Mouse (Mus musculus) retina, postnatal 7 days (tissue): ENCODE data around the gene Prkag1.

ENCODE experiments used
- DNase-seq: peaks from one replicate; pipeline ENCODE4 v3.0.0-alpha.2; 2012; ENCODE audit warnings: low read depth, low spot score

The Prkag1 gene

DNA sequence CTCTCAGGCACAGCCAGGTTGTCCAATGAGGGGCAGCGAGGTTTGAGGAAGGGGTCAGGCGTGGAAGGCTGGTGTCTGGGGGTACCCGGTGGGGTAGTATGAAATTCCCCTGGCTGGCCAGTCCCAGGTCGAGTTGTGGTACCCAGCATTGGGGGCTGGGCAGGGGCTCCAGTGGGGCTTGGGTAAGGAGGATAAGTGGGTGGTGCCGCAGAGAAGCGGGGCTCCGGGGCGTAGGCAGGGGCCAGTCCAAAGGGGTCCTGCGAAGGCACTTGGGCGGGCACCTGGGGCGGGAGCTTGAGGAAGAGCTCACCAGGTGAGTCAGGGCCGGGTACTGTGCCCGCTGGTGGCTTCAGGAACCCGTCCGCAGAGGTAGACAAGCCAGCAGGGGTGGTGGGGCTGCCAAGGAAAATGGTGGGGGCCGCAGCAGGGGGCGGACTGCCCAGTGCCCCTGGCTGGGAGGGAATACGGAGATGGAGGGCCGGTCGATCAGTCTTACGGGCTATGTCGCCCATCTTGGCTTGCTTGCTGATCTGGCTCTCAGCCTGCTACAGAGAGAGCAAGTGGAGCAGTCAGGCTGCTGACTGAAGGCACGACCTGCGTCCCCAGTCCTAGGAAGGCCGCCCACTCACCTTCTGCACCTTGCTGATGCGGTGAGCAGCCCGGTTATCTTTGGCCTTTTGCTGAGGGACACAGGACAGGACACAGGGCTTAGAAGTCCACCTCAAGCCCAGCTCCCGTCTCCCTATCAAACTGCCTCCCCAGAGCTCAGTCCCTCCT, 22.0 kb upstream of the Prkag1 start:
- no peak for DNase-seq

DNA sequence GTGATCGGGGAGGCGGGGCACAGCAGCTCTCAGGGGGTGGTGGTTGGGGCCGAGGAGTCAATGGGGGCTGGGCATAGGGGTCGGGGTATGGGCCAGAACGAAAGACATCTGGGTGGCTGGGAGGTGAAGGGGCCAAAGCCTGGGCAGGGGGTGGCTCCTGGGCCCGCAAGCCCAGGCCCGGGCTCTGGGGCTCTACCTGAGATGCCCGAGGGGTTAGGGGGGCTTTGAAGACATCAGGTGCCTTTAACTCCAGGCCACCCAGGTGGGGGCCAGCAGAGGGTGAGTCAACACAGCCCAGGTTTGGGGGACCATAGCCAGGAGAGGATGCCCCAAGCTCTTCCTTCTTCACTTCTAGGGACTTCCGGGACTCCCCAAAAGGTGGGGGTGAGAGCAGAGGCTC, 21.4 kb upstream of the Prkag1 start:
- no peak for DNase-seq

DNA sequence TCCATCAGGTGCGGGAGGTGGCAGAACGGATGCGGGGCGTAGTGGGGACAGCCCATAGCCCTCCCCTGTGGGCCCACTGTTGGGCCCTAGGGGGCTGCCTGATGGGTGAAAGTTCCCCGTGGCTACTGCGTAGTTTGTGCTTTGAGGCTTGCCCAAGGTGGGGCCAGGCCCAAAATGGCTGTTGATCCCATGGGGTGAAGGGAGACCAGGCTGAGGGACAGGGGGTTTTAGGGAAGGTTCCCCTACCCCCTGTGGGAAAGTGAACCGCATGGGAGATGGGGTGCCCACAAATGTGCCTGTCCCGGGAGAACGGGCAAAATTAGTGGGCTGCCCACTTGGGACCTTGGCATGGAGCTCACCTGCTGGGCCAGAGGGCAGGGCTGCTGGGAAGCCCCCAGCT, 20.8 kb upstream of the Prkag1 start:
- DNase-seq: no peak

DNA sequence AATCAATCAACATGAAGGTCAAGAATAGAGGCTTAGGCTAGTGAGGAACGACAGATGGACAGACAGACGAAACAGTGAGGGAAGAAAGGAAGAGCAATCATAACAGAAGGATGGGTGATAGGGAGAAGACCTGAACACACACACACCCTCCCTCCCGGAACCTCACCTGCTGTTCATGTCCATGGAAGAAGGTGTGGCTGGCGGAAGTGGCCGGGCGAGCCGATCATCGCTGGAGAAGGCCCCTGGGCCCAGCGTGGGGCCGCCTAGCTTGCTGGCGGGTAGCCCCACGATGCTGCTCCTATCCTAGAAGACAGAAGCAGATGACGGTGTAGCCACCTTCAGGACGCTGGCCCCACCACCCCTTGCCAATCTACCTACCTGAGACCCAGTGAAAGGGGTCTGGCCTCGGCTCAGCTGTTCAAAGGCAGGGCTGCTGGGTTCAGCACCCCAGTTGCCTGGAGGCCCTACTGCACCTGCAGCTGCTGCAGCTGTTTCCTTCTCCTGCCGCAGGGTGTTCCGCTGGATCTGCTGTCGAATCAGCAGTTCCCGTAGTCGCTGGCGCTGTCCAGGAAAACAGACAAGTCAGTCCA, 20.0 kb upstream of the Prkag1 start:
- DNase-seq: no peak

DNA sequence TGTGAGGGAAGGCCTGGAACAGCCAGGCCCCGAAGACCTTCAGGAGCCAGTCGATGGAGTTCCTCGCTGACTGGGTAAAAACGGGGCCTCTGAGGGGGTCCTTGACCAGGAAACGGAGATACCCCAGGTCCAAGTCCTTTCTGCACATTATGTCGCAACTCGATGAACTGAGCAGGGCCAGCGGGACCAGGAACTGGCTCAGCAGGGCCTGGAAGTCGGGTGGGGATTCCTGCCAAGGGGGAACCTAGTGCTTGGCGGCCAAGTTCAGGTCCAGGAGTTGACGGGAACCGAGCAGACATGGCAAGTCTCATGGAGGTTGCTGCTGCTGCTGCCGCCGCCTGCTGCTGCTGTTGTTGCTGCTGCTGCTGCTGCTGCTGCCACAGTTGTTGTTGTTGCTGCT, 19.3 kb upstream of the Prkag1 start:
- no peak for DNase-seq

DNA sequence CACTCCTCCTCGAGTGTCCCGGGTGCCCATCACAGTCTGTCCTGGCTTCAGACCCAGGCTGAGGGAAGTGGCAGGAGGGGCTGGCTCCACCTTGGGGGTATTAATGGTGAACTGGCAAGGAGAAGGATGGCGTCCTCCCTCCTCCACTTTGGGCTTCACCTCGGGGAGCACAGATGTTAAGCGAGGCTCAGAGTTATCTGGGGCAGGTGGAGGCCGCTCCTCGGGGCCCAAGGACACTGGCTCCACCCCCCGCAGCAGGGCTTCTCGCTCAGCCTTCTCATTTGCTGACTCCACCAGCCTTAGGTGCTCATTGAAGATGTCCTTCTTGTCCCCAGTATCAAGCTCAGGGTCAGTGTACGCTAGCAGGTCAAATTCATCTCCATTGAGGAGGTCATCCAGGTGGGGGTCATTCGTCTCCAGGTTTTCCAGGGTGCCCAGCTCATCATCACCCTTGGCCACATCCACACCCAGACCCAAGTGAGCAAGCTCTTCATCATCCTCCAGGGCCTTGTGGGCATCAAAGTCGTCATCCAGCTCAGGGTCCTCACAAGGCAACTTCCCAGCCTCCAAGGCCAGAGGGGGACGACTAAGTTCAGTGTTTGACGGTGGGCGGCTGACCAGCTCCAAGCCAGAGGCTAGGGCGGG, 18.8 kb upstream of the Prkag1 start:
- no peak for DNase-seq

DNA sequence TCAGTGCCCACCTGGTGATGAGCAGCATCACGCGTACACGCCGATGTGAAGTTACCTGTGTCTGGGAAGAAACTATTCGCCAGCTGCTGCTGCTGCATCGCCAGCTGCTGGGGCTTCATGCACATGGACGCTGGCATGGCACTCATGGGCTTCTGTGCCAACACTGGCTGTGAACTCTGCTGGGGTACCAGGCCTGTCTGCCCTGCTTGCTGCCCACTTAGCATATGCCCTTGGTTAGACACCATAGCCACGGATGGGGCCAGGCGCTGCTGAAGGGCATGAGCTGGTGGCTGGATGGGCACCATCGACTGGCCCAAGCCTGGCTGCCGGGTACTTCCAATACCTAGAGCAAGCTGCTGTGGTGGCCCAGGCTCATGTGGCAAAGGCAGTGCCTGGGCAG, 17.8 kb upstream of the Prkag1 start:
- no peak for DNase-seq

DNA sequence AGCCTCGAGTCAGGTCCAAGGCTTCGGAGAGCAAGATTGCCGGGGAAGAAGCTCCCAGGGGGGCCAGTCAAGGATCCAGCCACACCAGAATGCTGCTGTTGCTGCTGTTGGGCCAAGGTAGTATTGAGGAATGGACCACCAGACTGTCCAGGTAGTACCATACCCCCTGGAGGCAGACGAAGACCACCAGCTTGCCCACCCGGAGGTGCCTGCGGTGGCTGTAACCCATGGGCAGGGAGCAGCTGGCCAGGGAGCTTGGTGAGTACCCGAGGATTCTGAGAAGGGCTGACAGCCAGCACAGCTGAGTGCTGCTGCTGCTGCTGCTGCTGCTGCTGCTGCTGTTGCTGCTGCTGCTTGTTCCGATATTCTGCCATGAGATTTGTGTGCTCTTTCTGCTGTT, 14.8 kb upstream of the Prkag1 start:
- no peak for DNase-seq

DNA sequence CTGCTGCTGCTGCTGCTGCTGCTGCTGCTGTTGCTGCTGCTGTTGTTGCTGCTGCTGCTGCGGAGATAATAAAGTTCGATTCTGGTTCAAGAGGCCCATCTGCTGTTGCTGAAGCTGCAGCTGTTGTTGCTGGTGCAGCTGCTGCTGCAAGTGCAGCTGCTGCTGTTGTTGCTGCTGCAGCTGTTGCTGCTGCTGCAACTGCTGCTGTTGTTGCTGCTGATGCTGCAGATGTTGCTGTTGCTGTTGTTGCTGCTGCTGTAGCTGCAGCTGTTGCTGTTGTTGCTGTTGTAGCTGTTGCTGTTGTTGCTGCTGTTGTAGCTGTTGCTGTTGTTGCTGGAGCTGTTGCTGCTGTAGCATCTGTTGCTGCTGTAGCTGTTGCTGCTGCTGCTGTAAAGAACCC, 13.8 kb upstream of the Prkag1 start:
- no peak for DNase-seq

DNA sequence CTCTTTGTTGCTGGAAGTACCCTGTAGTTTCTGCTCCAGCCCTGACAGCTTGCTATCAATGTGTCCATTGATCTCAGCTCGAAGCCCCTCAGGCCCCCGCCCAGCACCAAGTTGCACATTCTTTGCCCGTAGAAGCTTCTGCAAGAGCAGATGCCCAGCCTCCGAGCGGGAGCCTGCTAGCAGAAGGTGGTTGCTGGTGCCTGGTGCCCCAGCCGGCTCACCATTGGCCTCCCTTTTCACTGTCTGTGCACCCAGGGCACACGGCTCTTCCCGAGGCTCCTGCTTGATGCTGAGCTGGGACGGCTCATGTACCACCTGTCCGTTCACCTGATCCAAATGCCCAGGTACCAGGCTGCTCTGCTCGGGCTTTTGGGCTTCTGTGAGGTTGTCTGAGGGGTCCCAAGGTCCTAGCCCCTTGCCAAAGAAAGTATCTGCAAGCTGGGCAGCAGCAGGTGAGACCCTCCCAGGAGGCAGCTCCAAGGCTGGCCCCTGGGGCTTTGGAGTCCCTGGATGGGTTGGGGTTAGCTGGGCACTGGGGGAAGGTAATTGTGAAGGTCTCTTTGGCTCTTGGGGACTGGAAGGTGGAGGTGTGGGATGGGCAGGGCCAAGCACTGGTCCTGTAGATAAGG, 12.4 kb upstream of the Prkag1 start:
- DNase-seq: no peak

DNA sequence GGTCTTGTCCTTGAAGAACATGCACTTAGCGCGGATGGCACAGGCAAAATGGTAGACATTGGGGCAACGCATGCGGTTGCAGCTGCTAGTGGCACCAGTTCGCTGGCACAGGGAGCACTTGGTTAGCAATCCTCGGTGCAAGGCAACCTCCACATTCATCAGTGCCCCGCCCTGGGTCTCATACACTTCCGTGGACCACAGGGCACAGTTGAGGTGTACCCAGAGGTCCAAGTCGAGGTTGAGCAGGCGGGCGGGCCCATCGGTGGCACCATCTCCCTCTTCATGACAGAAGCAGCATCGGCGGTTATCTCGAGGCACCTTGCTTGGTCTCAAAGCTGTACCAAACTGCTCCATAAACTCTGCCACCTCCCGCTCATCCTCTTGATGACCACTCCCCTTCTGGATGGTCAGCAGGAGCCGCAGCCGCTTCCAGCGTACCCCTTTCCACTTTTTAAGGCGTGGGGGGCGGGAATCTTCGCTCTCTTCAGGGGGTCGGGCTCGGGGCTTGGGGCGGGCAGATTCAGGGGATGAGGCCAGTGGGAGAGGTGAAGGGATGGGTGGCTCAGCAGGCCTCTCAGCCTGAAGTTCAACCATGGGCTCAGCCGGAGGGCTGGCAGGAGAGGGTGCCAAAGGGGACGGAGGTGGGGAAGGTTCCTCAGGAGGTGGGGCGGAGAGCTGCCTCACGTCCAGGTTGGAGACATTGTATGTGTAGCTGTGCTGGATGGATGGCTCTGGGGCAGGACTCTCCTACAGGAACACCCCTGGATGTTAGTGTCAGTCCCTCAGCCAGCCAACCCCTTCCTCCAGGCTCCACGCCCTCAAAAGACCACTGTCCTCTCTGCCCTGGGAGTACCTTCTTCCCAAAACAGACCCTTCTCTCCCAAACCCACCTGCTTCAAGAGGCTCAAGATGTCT, 8.6 kb upstream of the Prkag1 start:
- DNase-seq: no peak

DNA sequence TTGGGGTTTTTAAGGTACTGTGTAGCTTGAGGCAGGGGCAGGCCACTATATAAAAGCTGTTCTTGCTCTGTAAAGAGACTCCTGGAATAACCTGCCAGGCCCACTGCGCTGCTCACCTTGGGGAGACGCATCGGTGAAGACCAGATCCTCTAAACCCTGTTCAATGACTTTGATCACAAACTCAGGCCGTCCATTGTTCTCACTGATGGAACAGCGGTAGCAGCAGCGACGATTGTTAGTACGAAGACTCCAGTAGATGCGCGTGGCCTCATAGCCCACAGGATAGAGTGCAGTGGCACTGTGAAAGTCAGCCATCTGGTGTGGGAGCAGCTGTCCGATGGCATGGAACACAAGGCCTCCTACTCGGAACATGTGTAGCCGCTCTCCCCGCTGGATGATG, 7.8 kb upstream of the Prkag1 start:
- no peak for DNase-seq

DNA sequence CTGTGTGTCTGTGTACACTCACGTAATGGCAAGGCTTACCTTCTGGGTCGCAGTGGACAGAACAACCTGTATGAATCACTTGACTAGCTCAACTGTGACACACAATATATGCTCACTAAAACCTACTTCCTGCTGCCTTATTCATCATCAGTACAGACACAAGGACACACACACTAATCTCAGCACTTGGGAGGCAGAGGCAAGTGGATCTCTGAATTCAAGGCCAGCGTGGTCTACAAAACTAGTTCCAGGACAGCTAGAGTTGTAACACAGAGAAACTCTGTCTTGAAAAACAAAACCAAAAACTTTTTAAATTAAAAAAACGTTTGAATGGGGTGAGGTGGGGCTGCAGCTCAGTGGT, 6.4 kb upstream of the Prkag1 start:
- no peak for DNase-seq

DNA sequence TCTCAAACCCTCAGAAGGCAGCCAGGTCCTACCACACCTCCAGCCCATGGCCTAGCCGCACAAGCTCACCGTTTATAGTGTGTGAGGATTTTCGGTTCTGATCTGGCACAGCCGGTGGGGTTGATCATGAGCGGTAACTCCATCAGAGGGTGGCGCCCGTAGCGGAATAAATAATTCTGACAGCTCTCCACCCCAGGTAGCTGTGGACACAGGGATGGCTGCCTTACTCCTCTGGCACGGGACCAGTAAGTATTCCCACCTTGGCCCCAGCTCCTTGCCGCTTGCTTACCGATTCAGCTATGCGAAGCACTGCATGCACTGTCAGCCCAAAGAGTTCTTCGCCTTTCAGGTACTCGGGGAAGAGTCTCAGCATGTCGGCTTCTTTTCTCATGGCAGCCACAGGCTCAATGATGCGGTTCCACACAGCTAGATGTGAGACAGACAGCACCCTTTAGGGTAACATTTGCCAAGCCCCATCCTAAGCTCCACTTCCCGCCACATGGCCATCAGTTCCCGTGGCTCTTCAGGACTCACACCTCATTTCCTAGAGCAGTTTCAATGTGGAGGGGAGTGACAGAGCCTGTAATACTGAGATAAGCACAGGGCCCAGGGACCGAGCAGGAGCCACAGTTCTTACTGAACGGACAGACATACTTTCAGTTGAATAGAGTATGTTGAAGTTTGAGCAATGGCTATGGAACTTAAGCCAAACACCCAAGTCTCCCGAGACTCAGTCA, 5.9 kb upstream of the Prkag1 start:
- no peak for DNase-seq

DNA sequence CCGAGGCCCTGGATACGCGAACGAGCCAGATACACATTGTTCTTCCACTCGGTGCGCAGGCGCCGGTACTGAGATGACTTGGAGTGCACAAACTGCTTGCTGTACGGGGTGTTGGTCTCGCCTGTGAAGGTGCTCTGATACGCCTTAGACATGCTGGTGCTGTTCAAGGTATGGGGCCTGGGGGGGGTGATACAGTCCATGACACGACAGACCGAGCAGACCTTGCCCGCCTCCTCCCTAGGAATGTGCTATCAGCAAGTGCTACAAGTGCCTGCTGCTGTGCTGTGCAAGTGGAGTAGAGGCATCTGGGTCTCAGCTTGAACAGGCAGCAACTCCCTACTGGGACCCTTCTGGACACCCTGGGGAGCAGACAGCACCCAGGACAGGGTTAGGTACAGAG, 4.0 kb upstream of the Prkag1 start:
- DNase-seq: no peak

DNA sequence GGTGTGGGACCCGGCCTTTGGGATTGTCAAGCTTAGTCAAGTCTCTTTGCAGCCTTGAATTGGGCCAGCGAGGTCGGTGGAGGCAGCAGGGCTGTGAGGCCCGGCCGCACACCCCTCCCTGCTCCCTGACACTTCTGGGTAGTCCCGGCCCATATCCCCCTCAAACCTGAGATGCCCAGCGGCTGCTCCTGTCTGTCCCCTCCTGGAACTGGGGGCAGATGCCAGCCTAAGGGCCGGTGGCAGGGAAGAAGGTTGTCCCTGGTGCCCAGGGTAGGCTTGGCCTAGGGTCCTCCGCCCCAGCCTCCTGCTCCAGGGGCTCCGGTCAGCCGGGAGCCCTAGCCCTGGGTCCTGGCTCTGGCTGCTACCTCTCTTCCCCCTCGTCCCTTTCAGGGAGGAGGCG, 2.7 kb upstream of the Prkag1 start:
- DNase-seq: no peak

DNA sequence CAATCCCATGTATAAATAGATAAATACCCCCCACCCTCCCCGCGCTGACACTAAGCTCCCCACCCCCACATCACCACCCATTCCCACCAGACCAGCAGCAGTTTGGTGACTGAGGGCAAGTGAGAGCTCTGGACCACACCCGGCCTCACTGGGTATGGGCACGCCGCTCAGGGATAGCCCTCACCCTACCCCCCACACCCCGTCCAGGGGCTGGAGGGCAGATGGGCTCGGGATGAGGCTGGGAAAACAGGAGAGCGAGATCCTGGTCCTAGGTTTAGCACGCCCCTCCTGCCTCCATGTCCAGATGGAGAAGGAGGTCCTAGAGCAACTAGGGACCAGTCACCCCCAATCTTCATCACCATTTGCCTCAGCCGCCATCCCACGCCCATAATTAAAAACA, 2.0 kb upstream of the Prkag1 start:
- no peak for DNase-seq

DNA sequence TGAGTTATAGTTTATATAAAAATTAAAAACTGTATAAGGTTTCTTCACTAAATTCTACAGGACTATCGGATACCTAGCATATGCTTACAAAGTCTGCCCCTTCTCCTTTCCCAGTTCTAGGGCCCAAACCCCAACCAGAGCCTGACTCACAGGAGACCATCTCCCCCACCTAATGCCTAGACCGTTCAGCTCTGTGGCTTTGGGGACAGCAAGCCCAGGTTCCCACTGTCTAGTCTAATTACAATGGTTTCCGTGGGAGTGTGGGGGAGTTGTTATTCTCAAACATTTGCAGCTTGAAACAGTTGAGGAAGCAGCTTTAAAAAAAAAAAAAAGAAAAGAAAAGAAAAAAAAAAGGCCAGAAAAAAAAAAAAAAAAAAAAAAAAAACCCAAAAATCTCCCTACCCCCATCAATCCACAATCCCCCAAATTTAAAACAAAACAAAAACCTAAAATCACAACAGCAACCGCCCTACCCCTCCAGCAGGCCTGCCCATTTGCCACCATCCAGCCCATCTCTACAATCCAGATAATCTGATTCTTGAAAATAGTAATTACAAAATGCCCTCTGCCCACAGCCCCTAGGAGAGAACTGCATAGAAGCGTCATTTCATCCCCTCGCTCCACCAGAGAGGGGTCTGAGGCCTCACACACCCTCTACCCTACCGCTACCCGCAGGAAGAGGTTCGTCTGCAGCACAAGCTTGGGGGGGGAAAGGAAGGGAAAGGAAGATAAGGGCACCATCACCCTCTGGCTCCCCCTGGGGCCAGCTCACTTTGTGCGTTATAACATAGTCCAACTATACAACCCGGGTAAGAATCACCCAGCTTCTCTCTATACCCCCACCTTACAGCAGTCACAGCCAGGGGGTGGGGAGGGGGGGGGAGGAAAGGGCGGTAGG, 1.1 kb upstream of the Prkag1 start:
- no peak for DNase-seq

DNA sequence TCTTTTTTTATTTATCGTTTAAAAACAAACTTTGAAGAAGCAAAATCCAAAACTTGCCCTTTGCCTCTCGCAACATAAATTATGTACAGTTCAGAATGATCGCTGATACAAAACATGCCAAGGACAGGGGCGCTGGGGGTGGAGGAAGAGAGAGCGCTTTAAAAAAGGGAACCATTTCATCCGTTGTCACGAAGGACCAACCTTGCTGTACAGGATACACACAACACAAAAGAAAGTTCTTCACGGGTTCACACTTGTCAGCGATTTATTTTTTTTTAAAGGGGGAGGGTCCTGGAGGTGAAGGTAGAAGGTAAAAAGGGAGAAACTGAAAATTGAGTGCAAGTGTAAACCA, 339 bp upstream of the Prkag1 start:
- DNase-seq: no peak

DNA sequence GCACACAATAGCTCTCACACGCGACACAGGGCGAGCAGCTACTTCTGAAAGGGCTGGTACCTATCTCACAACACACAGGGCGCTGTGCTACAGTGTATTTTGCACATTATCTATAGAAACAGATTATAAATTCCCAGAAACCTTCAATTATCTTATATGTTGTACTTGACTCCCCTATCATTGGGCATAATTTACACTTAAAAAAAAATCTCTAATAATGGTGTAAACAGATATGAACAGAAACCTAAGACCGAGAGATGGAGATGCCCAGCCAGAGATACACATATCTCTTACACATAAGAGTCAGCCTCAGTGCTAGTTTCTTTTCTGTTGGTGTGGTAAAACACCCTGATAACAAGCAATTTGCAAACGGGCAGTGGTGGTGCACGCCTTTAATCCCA, 3.7 kb downstream of the Prkag1 start:
- DNase-seq: no peak
